Mouse (Mus musculus): ENCODE data around the gene Mei1.

DNA sequence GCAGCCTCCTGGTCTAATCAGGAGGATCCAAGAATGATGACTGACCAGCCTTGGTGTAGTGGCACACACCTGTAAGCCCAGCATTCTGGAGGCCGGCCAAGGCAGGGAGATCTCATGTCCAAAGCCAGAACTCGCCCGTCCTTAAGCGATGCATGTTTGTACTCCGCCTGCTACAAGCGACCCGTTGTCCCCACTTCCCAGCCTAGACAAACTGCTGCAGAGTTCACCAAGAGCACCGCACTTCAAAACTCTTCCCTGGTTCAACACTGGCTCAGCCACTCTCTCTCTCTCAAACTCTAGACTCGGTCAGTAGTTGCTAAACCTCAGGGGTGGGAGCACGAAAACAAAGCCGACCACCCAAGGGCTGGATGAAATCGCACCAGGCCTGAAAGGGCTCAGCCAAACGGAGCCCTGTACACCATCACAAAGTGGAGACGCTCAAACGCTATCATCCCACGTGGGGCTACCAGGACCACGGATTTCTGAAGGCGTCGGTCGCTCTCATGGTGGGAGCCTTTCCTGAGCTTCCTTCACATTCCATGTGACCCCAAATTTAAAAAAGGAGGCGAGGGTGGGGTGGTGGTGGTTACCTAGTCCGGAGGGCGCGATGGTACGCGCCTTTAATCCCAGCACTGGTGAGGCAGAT is 23.4 kb upstream of the Mei1 start:
- no peak for TF ChIP-seq CTCF (IDR thresholded peaks at IDR 0.05; ENCODE audit: low read depth, low read length)
- no peak for TF ChIP-seq POLR2AphosphoS5 (IDR thresholded peaks at IDR 0.05; ENCODE audit: insufficient replicate concordance, low read depth, low read length)

Measured in G1E (cell line).